Mouse (Mus musculus): ENCODE data around the gene Exoc4. TPM values are rescaled to one million over a fixed set of nuclear protein-coding genes. Genes with fewer than 3 reads are reported as not detected.

Exoc4 gene
- 10 to 100 TPM; 57.6 to 68.8 (median 68.7) TPM for polyA plus RNA-seq (2017; shearing (Covaris generic))

- ATAC-seq: peak; percentile 100
These were observed at the start of gene Exoc4 for GRCm38 (mm10) chr6:33248894-33249758. Exoc4 (plus strand) TSS chr6:33249085.

- ATAC-seq: no peak
These were observed 30.1 kb upstream of the Exoc4 start for GRCm38 (mm10) chr6:33218780-33219179.

- ATAC-seq: no peak
These were observed 22.2 kb upstream of the Exoc4 start for GRCm38 (mm10) chr6:33226700-33227099.

GRCm38 (mm10) chr6:33227371-33227770, 21.5 kb upstream of the Exoc4 start:
- ATAC-seq: no peak

- ATAC-seq: no peak
These were observed 7.6 kb upstream of the Exoc4 start for GRCm38 (mm10) chr6:33241250-33241649.

GRCm38 (mm10) chr6:33244546-33244945, 4.3 kb upstream of the Exoc4 start:
- ATAC-seq: no peak

- ATAC-seq: no peak
These were observed 1.7 kb upstream of the Exoc4 start for GRCm38 (mm10) chr6:33247146-33247545.

GRCm38 (mm10) chr6:33247576-33248355, 1.1 kb upstream of the Exoc4 start:
- no peak for ATAC-seq

GRCm38 (mm10) chr6:33256638-33257037, 7.8 kb downstream of the Exoc4 start:
- ATAC-seq: no peak

GRCm38 (mm10) chr6:33257076-33257789, 8.3 kb downstream of the Exoc4 start:
- no peak for ATAC-seq

GRCm38 (mm10) chr6:33259926-33260325, 11.0 kb downstream of the Exoc4 start:
- ATAC-seq: no peak

GRCm38 (mm10) chr6:33261606-33262005, 12.7 kb downstream of the Exoc4 start:
- no peak for ATAC-seq

- ATAC-seq: no peak
These were observed 15.1 kb downstream of the Exoc4 start for GRCm38 (mm10) chr6:33263950-33264349.

- ATAC-seq: no peak
These were observed 15.5 kb downstream of the Exoc4 start for GRCm38 (mm10) chr6:33264388-33264787.

- no peak for ATAC-seq
These were observed 18.7 kb downstream of the Exoc4 start for GRCm38 (mm10) chr6:33267571-33267970.

- ATAC-seq: no peak
These were observed 34.6 kb downstream of the Exoc4 start for GRCm38 (mm10) chr6:33283523-33283922.

- no peak for ATAC-seq
These were observed 35.1 kb downstream of the Exoc4 start for GRCm38 (mm10) chr6:33283936-33284335.

GRCm38 (mm10) chr6:33286376-33286775, 37.5 kb downstream of the Exoc4 start:
- no peak for ATAC-seq

- no peak for ATAC-seq
These were observed 45.7 kb downstream of the Exoc4 start for GRCm38 (mm10) chr6:33294626-33295025.

GRCm38 (mm10) chr6:33297566-33297965, 48.7 kb downstream of the Exoc4 start:
- no peak for ATAC-seq

- ATAC-seq: no peak
These were observed 49.9 kb downstream of the Exoc4 start for GRCm38 (mm10) chr6:33298768-33299167.

- no peak for ATAC-seq
These were observed 57.1 kb downstream of the Exoc4 start for GRCm38 (mm10) chr6:33305996-33306395.

GRCm38 (mm10) chr6:33308646-33309045, 59.8 kb downstream of the Exoc4 start:
- no peak for ATAC-seq

Measured in inflammation-experienced regulatory T-cells, adult 6 months (primary cell).